In the genomic region with DNA sequence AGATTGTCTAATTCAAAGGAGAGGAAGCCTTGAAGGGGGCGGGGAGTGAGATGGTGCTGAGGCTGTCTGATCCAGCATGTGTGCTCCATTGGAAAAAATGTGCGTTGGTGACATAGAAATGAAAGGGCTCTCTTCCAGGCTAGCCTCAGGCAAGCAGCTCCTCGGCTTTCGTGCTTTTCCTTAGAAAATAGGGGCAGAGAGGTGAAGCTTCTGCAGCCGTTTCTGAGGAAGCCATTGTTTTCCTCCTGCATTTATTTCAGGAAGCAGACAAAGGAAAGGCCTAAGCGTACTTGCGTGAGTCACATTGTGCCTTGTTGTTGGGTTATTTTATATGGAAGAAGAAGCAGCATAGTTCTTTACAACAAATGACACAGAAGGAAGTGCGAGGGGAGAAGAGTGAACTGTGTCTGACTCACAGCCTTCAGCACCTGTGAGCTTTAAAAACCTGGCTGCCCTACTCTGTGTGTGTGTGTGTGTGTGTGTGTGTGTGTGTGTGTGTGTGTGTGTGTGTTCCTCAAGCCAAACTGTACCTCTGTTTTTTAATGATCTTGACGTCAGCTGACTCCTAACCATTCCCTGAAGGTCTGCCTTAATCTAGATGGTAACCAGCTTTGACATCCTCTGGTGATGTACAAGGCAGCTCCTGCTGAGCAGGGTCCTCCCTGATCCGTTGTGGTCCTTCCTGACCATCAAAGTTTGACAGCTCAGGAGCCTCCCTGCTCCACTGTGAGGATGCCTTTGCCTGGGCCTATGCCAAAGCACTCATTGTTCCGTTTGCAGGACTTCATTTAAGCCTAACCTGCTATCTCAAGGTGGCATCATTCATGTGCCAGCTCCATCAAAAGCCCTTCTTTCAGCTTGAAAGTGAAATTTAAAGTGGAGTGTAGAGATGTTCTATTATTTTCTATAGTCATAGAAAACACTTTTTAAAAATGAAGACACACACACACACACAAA, we compare ENCODE assay signal across 9 mouse cellular contexts.
DNase-seq lines count a peak whose midpoint lies in the region; ATAC-seq and TF ChIP-seq lines count a peak whose summit lies in the region.
"Had no signal": no experiment of that assay in that cellular context is flagged by ENCODE, and none has a peak within 500 bp of the region (broad histone marks: within the 10 kb centered on the region; RNA-seq: fewer than 3 reads in every experiment).

No protein-coding gene starts in this region.

- H3K27me3 ChIP-seq in embryonic facial prominence, embryonic 11.5 days (ENCODE audit: control insufficient read depth, insufficient read depth, low read length): no peaks in the 10 kb centered on the region
- H3K27me3 ChIP-seq in hindbrain, embryonic 15.5 days: no peaks in the 10 kb centered on the region
- H3K27me3 ChIP-seq in kidney, adult 2 months (replicated peaks; ENCODE audit: control insufficient read depth, insufficient read depth, low read length): no peaks in the 10 kb centered on the region

- ATAC-seq in embryonic facial prominence, embryonic 11.5 days (replicated peaks; ENCODE audit: insufficient number of reproducible peaks, low FRiP score, low TSS enrichment, low read depth): no peak
- 0 out of 2 replicates have a peak, but pooled peaks have one; percentile 27 for ATAC-seq in hindbrain, embryonic 15.5 days (ENCODE audit: low FRiP score, low read depth)

- peak; percentile 56 for DNase-seq in right cerebral cortex, adult 18-20 months
- DNase-seq in right cerebral cortex, postnatal 10 days (ENCODE audit: low spot score in 2 of 2): no peak
- peak; percentile 36 for DNase-seq in embryonic facial prominence, embryonic 11.5 days (ENCODE audit: low spot score)
- DNase-seq in right cerebral cortex, postnatal 36 days (ENCODE audit: low spot score in 2 of 2): peak; percentile 19 to 22
- DNase-seq in kidney, adult 2 months: no peak
- no peak for DNase-seq in kidney, adult 9 months
- DNase-seq: gastrocnemius, postnatal 36 days; lung, postnatal 4 days had no signal

- H3K27ac ChIP-seq in embryonic facial prominence, embryonic 11.5 days (replicated peaks; ENCODE audit: low read depth, low read length): no peak overlapping the region
- H3K27ac ChIP-seq in hindbrain, embryonic 15.5 days (replicated peaks): peak overlapping the region; percentile 71
- H3K27ac ChIP-seq in kidney, adult 2 months (ENCODE audit: insufficient read depth, low read depth, low read length): no peak overlapping the region

- H3K4me1 ChIP-seq in embryonic facial prominence, embryonic 11.5 days (ENCODE audit: control insufficient read depth, insufficient read depth, low read length): no peaks in the 10 kb centered on the region
- peaks cover 33% of the 10 kb centered on the region for H3K4me1 ChIP-seq in hindbrain, embryonic 15.5 days (replicated peaks)
- H3K4me1 ChIP-seq in kidney, adult 2 months (ENCODE audit: control insufficient read depth, insufficient read depth, low read length): no peaks in the 10 kb centered on the region

- no peaks in the 10 kb centered on the region for H3K36me3 ChIP-seq in embryonic facial prominence, embryonic 11.5 days (replicated peaks; ENCODE audit: control insufficient read depth, insufficient read depth, low read depth, low read length)
- peaks cover 11% of the 10 kb centered on the region; the same call in 1 of the 2 replicates for H3K36me3 ChIP-seq in hindbrain, embryonic 15.5 days
- no peaks in the 10 kb centered on the region for H3K36me3 ChIP-seq in kidney, adult 2 months (ENCODE audit: control insufficient read depth, insufficient read depth, low read length)

- no peak for TF ChIP-seq POLR2A in kidney, adult 2 months (IDR thresholded peaks at IDR 0.05; ENCODE audit: low read depth, low read length)

- 0 out of 2 replicates have a peak overlapping the region, but pooled peaks have one; percentile 26 for H3K9ac ChIP-seq in embryonic facial prominence, embryonic 11.5 days (replicated peaks; ENCODE audit: low read length)
- H3K9ac ChIP-seq in hindbrain, embryonic 15.5 days: no peak overlapping the region

- no peak overlapping the region for H3K4me3 ChIP-seq in embryonic facial prominence, embryonic 11.5 days (ENCODE audit: low read depth, low read length)
- H3K4me3 ChIP-seq in hindbrain, embryonic 15.5 days: no peak overlapping the region
- H3K4me3 ChIP-seq in kidney, adult 2 months (ENCODE audit: insufficient read depth, low read depth, low read length): no peak overlapping the region

- no peaks in the 10 kb centered on the region for H3K9me3 ChIP-seq in embryonic facial prominence, embryonic 11.5 days (replicated peaks; ENCODE audit: control insufficient read depth, low read length)
- no peaks in the 10 kb centered on the region for H3K9me3 ChIP-seq in hindbrain, embryonic 15.5 days

- WGBS in embryonic facial prominence, embryonic 11.5 days: 27% methylated on average over 11 of the region's 11 CpGs
- WGBS in hindbrain, embryonic 15.5 days: 18% methylated on average over 11 of the region's 11 CpGs
- 63% methylated on average over 11 of the region's 11 CpGs for WGBS in kidney, adult 2 months

- no peak overlapping the region for H3K4me2 ChIP-seq in embryonic facial prominence, embryonic 11.5 days (ENCODE audit: low read depth, low read length)
- peak overlapping the region; percentile 3; the same call in 1 of the 2 replicates for H3K4me2 ChIP-seq in hindbrain, embryonic 15.5 days

- no peak for TF ChIP-seq CTCF in kidney, adult 2 months (conservative IDR thresholded peaks at IDR 0.05; ENCODE audit: insufficient read depth, insufficient read length, low read depth, low read length)

Comparison
In these comparisons a context has a peak if more than half of its experiments do, and no peak if none do; other contexts are left out.
1. DNase-seq: peak in right cerebral cortex, adult 18-20 months (single experiment), embryonic facial prominence, embryonic 11.5 days (single experiment) and right cerebral cortex, postnatal 36 days (2 of 2); none in right cerebral cortex, postnatal 10 days (0 of 2), kidney, adult 2 months (single experiment) and kidney, adult 9 months (single experiment).